Mouse (Mus musculus): ENCODE results near the gene Ugt1a5.

DNA sequence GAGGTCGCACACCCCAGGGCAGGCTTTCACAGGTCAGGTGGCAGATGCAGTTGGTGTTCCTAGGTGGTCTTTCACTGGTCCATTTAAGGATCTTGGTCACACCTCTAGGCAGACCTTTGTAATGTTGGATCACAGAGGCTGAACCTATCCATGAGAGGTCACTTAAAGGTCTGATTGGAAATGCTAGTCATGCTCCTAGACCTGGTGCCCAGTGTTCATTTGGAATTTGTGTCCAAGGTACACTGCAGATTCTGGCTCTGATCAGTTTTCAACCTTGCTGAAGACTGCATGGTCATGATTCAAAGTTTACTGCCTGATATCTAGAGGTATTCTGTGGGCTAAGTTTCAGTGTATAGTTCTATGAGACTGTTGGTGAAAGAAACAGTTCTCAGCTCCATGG lies 13.8 kb downstream of the Ugt1a5 start:
- TF ChIP-seq USF1 (IDR thresholded peaks at IDR 0.05; ENCODE audit: low read depth) (no peak), POLR2A (IDR thresholded peaks at IDR 0.05; ENCODE audit: insufficient read length, low read depth) (no peak), TCF12 (IDR thresholded peaks at IDR 0.05; ENCODE audit: insufficient read depth, poor library complexity, severe bottlenecking) (no peak), MAX (IDR thresholded peaks at IDR 0.05; ENCODE audit: low read depth) (no peak), MYOD1 (IDR thresholded peaks at IDR 0.05; ENCODE audit: control insufficient read depth in 1 of 3, insufficient read length in 2 of 3, low read depth in 2 of 3) (no peak), CEBPB (IDR thresholded peaks at IDR 0.05; ENCODE audit: insufficient read depth, poor library complexity, severe bottlenecking) (no peak), TCF3 (IDR thresholded peaks at IDR 0.05; ENCODE audit: insufficient read length, low read depth) (no peak), E2F4 (IDR thresholded peaks at IDR 0.05; ENCODE audit: insufficient read depth) (no peak)

Measured in myocyte (in vitro differentiated cells).